ENCODE assay signal across 8 mouse cellular contexts in the genomic region with DNA sequence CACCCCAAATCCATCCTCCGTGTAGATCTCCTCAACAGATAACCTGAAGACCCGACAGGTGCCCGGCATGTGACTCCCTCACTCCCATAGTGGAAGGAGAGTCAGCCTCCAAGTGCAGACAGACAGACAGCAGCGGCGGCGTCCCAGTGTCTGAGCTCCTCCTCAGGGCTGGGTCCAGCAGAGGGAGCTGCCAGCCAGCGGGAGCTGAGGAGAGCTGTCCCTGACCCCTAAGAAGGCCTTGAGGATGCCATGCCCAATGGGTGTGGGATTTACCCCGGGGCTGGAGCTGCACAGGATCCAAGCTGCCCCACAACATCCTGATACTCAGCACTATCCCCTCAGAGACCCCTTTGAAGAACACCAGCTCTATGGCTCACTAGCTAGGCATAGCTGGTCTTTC.
DNase-seq lines count a peak whose midpoint lies in the region; ATAC-seq and TF ChIP-seq lines count a peak whose summit lies in the region.

No protein-coding gene starts in this region.

- H3K4me2 ChIP-seq in midbrain, postnatal 0 days (ENCODE audit: low read depth, low read length, poor library complexity, severe bottlenecking): no peak overlapping the region
- H3K4me2 ChIP-seq in hindbrain, embryonic 12.5 days (replicated peaks): no peak overlapping the region

- H3K4me1 ChIP-seq in kidney, adult 2 months (ENCODE audit: control insufficient read depth, insufficient read depth, low read length): no peaks in the 10 kb centered on the region
- no peaks in the 10 kb centered on the region for H3K4me1 ChIP-seq in midbrain, postnatal 0 days (ENCODE audit: insufficient read depth, low read length)
- H3K4me1 ChIP-seq in hindbrain, embryonic 12.5 days: peaks cover 9% of the 10 kb centered on the region

- no peak overlapping the region for H3K27ac ChIP-seq in layer of hippocampus, adult 2 months
- H3K27ac ChIP-seq in kidney, adult 2 months (ENCODE audit: insufficient read depth, low read depth, low read length): no peak overlapping the region
- H3K27ac ChIP-seq in midbrain, postnatal 0 days (ENCODE audit: low read depth, low read length): no peak overlapping the region
- no peak overlapping the region for H3K27ac ChIP-seq in hindbrain, embryonic 12.5 days

- H3K36me3 ChIP-seq in kidney, adult 2 months (ENCODE audit: control insufficient read depth, insufficient read depth, low read length): no peaks in the 10 kb centered on the region
- H3K36me3 ChIP-seq in midbrain, postnatal 0 days (ENCODE audit: insufficient read depth, low read length): no peaks in the 10 kb centered on the region
- no peaks in the 10 kb centered on the region for H3K36me3 ChIP-seq in hindbrain, embryonic 12.5 days

- no peak overlapping the region for H3K9ac ChIP-seq in midbrain, postnatal 0 days (replicated peaks; ENCODE audit: low read length, poor library complexity, severe bottlenecking)
- no peak overlapping the region for H3K9ac ChIP-seq in hindbrain, embryonic 12.5 days

- DNase-seq in layer of hippocampus, adult 2 months (ENCODE audit: low spot score in 2 of 2): no peak
- no peak for DNase-seq in layer of hippocampus, adult 18-20 months (ENCODE audit: low spot score in 2 of 2)
- DNase-seq in adipocyte (ENCODE audit: low spot score): peak; percentile 55
- peak; percentile 83 for DNase-seq in gastrocnemius, postnatal 14 days
- peak; percentile 74 for DNase-seq in kidney, adult 2 months
- no peak for DNase-seq in midbrain, postnatal 0 days (ENCODE audit: low spot score)
- DNase-seq in spleen, adult 12 weeks (ENCODE audit: low spot score): no peak

- no peaks in the 10 kb centered on the region for H3K27me3 ChIP-seq in kidney, adult 2 months (replicated peaks; ENCODE audit: control insufficient read depth, insufficient read depth, low read length)
- no peaks in the 10 kb centered on the region for H3K27me3 ChIP-seq in midbrain, postnatal 0 days (ENCODE audit: insufficient read depth, low read length)
- peaks cover 3% of the 10 kb centered on the region; the same call in 1 of the 2 replicates for H3K27me3 ChIP-seq in hindbrain, embryonic 12.5 days

- H3K9me3 ChIP-seq in midbrain, postnatal 0 days (ENCODE audit: low read length): no peaks in the 10 kb centered on the region
- 0 out of 2 replicates have a peak, but pooled peaks cover 7% of the 10 kb centered on the region for H3K9me3 ChIP-seq in hindbrain, embryonic 12.5 days (replicated peaks)

- peak; percentile 63 for TF ChIP-seq CTCF in layer of hippocampus, adult 2 months (conservative IDR thresholded peaks at IDR 0.05)
- peak; percentile 68 for TF ChIP-seq CTCF in kidney, adult 2 months (conservative IDR thresholded peaks at IDR 0.05; ENCODE audit: insufficient read depth, insufficient read length, low read depth, low read length)
- peak; percentile 57 for TF ChIP-seq CTCF in midbrain, postnatal 0 days (IDR thresholded peaks at IDR 0.05)

- no peak for ATAC-seq in midbrain, postnatal 0 days (ENCODE audit: low FRiP score)
- ATAC-seq in hindbrain, embryonic 12.5 days (ENCODE audit: low FRiP score): no peak

- TF ChIP-seq POLR2A in kidney, adult 2 months (IDR thresholded peaks at IDR 0.05; ENCODE audit: low read depth, low read length): no peak

- no peak overlapping the region for H3K4me3 ChIP-seq in layer of hippocampus, adult 2 months
- no peak overlapping the region for H3K4me3 ChIP-seq in kidney, adult 2 months (ENCODE audit: insufficient read depth, low read depth, low read length)
- no peak overlapping the region for H3K4me3 ChIP-seq in midbrain, postnatal 0 days (ENCODE audit: low read depth, low read length)
- H3K4me3 ChIP-seq in hindbrain, embryonic 12.5 days: no peak overlapping the region

- WGBS in kidney, adult 2 months: 26% methylated on average over 8 of the region's 8 CpGs
- WGBS in midbrain, postnatal 0 days: 34% methylated on average over 8 of the region's 8 CpGs
- 36% methylated on average over 8 of the region's 8 CpGs for WGBS in hindbrain, embryonic 12.5 days

- intact Hi-C loops in gastrocnemius, postnatal 14 days (cut with DNase I; ENCODE audit: low total_unique reads): loop anchor here (5.0 kb wide), 2 partner anchors 184 to 284 kb away; a partner anchor contains a TSS

Comparison
In these comparisons a context has a peak if more than half of its experiments do, and no peak if none do; other contexts are left out.
1. DNase-seq: peak in adipocyte (single experiment), gastrocnemius, postnatal 14 days (single experiment) and kidney, adult 2 months (single experiment); none in layer of hippocampus, adult 2 months (0 of 2), layer of hippocampus, adult 18-20 months (0 of 2), midbrain, postnatal 0 days (single experiment) and spleen, adult 12 weeks (single experiment).
2. Peak in every context shown above with its lines, with median percentiles within 50 percentile points of each other: CTCF ChIP-seq.